Mouse (Mus musculus) thymus, postnatal 4 days (tissue): Measurements from ENCODE around the gene Gigyf1.

Source experiments
- DNase-seq: peaks from one replicate; pipeline ENCODE4 v3.0.0; 2021

Gene Gigyf1

DNA sequence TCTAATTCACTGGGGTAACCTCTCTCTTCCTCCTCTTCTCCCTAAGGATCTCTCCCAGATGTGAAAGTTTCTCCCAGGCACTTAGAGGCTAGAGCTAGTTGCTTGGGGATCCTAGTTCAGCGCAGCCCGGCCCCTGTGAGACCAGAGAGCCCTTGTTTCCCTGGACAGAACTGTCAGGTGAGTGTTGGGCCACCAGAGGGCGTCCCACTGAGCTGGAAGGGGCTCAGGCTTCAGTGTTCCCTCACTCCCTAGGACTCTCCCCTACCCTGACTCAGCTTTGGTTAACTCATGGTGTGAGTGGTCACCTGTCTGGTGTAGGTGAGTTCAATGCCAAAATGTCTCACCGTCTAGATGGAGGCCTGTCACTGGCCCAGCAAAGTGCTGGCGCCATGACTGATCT is at the start of gene Gigyf1:
Gigyf1 (plus strand) TSS at position 113 of the 400 bp plus-strand sequence.
- peak; percentile 64 for DNase-seq

DNA sequence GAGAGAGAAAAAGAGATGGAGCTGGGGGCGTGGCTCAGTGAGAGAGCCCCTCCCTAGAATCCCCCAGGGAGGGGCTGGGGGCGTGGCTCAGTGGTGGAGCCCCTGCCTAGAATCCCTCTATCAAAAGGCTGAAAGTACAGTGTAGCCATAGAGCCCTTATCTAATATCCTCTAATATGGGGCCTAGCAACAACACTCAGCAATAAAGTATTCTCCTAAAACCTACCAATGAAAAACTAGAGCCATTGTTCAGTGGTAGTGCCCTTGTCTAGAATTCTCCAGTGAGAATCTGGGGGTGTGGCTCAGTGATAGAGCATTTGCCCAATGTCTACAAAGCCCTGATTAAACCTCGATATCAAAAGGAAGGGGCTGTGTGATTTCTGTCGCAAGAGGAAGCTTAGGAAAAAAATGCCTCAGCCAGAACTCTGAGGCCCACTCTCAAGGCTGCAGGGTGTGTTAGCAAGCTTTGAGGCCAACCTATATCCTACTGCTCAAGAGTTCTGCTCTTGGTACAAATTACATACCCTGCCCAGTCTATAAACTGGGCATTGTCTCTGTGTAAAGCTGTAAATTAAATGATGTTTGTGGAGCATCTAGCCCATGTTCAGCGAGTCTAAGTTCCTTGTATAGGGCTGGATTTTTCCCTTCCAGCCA is 46.0 kb upstream of the Gigyf1 start:
- no peak for DNase-seq

DNA sequence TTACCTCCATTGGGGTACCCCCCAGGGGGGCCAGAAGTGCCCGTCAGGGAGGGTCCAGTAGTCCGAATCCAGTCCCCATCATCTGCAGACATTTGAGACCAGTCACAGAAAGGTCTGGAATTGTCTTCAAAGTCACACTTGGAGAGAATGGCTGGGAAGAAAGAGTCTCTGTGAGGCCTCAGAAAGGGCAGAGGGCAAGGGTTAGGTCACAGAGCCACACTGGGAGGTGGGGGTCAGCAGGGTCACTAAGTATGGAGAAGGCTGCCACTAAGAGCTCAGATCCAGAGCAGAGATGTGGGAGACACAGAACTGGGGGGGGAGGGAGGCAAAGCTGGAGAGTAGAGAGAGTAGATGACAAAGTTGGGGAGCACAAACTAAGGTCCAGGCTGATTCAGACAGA is 44.0 kb upstream of the Gigyf1 start:
- DNase-seq = no peak

DNA sequence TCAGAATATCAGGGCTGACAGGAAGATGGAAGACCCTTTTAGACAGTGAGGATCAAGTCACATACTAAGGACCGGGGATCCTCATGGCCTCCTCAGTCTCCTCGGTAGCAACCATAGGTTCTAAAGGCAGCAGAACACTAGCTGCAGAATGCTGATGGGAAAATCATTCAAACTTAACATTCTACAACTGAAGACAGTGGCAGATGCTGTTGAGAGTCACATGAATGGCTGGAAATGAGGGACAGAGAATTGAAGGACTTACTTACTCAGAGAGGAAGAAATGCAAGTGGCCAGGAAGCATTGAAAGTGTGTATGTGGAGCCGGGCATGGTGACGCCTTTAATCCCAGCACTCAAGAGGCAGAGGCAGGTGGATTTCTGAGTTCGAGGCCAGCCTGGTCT is 41.4 kb upstream of the Gigyf1 start, which contains the start of gene Zan:
Zan (minus strand) TSS at position 101 of the 400 bp plus-strand sequence.
- no peak for DNase-seq

DNA sequence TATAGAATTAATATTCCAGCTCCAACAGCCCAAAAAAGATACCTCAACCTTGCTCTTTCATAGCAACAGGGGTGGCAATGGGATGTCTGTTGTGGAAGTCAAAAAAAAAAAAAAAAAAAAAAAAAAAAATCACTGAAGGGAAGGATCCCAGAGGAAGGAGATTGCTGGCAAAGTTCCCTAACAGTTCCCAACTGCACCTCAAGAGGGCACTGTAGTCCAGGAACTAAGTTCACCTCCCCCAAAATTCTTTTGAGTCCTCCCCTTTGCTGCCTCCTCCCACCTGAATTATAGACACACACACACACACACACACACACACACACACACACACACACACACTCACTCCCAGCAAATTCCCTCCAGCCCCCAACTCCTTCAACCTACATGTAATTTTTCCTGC is 37.2 kb upstream of the Gigyf1 start:
- DNase-seq = peak; percentile 76

DNA sequence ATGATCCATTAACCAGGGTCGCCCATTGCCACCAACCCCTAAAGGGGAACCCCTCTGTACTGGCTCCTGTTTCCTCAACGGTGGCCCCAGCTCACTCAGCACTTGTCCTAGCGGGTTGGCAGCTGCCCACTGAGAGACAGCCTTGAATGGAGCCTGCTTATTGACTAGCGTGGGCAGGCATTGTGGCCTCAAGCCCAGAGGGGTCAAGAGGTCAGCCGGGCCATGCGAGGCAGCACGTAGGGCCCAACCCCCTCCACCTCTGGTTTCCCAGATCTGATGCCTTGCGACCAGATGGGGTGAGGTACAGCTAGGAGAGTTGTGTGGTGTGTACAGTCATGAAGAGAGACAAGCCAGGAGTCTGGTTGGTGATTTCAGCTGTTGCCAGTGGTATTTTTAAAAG is 36.5 kb upstream of the Gigyf1 start:
- no peak for DNase-seq

DNA sequence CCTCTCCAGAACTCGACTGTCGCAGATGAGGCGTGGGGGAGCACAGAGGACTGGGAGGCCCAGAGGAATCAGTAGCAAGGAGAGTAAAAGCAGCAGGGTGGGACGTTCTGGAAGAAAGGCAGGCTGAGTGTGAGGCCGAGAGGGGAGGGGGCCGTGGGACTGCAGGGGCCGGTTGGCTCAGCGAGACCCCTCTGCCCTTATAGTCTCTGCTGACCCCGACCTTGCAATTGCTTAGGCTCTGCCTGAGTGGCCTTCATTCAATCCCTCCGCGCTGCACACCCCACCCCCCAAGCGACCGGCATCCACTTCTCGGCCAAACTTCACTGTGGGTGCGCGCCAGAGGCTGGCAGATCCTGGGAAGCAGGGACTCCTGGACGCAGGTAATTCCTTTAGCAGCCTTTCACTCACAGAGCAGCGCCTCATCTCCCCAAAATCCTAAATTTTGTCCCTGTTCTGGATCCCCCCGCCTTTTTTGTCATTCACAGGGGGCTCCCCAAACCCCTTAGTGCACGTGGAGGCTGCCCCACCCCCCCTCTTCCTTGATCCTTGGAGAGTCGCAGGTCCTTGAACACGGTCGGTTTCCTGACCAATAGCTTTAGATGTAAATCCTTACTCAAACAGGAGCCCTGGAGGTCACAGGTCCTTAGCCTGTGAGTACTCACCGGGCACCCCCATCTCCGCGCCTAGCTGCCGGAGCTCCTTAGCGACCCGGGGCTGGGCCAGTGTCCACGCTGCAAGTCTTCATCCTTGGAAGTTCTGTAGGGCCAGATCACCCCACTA is 33.1 kb upstream of the Gigyf1 start:
- DNase-seq = no peak

DNA sequence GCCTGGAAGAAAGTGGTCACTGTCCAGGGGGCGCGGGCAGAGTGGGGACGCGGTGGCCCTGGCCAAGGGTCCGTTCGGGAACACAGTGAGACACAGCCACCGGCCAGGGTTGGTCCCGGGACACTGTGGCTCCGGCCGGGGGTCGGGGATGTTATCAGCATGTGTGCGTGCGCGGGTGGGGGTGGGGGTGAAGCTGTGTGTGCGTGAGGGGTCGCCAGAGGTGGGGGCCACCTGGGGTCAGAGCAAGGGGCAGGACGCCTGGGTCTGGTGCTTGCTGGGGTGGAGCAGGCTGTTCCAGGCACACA is 32.5 kb upstream of the Gigyf1 start:
- no peak for DNase-seq

DNA sequence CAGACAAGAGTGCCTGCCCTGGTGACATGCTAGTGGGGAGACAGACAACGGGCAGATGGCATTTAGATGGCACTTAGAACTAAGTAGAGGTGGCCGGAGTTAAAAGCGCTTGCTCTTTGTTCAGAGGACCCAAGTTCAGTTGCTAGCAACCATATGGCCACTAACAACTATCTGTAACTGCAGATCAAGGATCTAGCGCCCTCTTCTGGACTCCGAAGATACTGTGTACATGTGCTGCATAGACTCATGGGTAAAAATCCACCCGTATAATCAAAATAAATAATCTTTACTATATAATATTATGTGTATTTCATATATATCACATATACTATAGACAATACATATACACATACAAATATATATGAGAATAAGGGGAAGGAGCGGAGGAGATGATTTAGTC is 30.7 kb upstream of the Gigyf1 start:
- DNase-seq = peak; percentile 32

DNA sequence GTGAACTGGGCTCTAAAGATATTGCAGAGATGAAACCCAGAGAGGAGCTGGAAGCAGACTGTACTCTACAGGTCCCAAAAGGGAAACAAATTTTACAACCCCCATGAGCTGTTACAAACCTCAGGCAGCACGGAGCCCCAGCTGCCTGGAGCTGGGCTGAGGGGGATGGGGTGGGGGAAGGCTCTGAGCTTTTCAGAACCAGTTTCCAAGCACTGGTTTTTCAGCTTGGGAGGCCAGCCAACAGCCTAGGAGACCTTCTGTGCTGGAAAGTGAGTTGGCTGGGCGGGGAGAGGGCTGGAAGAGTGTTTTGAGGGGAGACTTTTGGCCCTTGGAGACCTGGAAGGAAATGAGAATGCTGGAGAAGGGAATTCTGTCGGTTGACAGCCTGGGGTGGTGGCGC is 26.8 kb upstream of the Gigyf1 start:
- DNase-seq = no peak

DNA sequence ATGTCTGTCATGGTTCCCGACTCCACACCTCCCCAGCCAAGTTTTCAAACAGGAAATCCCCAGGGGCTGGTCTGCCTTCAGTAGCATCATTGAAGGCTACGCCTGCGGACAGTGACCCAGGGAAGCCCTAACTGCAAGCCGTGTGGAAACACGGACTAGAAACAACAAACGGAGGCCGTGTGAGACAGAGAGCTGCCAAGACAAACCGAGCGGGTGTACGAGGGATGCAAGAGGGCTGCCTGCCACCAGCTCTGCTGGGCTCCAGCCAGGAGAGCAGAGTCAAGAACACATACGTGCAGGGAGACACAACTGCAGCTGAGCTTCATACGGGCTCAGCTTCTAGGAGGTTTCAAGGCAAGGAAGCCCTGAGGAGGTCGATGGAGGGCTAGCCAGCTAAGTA is 24.5 kb upstream of the Gigyf1 start:
- DNase-seq = no peak

DNA sequence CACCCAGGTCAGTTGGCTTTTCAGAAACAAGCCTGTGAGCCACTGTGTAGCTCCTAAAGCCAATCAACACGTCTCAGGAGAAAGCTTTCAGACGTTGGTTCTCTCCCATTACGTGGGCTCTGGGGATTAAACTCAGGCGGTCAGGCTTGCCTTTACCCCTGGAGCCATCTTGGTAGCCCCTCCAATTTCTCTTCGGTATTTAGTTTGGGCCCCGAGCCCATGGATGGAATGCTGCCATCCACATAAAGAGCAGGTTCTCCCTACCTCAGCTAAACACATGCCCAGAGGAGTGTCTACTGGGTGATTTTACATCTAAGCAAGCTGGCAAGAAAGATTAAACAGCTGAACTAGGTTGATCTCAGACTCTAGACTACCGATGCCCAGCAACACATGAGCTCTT is 18.2 kb upstream of the Gigyf1 start:
- no peak for DNase-seq

DNA sequence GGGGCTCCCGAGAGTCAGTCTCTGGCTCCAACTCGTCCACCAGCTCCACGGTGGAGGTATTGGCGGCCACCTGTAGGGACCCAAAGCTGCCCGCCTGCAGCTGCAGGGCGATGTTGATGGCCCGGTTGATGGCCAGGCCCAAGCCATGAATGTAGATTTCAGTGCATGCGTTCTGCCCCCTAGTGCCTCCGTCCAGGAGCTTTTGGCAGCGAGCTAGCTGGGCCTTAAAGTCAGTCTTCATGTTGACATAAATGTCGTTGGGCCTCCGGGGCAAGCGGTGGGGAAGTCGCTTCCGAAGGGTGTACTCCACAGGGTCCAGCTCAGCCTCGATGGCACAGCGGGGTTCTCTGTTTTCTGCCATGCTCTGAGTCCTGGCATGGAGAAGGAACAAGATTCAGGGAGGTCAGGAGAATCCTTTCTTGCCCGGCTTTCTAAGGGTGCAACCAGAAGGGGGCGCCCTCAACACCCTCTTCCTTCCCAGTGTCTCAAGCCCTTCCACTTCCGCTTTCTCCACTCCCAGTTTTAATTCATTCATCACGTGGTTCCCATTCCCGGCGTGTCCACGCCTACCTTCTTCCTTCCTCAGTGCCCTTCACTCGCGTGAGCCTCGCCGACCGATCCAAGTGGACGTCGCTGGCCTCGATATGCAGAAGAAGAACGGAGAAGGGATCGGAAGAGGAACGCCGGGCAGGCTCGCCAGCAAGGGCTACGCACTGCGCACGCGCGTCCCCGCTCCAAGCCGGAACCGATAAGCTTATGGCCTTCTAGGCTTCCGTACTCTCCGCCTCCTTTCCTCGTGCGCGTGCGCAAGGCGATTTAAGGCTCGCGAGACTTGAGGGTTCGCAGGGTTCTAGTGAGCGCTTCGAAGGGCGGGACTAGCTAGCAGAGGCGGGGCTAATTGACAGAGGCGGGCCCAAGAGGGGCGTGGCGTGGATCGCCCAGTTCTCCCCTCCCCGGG is 16.4 kb upstream of the Gigyf1 start, which contains the start of gene Pop7:
Pop7 (minus strand) TSS at position 810 of the 958 bp plus-strand sequence.
- DNase-seq = peak; percentile 100

DNA sequence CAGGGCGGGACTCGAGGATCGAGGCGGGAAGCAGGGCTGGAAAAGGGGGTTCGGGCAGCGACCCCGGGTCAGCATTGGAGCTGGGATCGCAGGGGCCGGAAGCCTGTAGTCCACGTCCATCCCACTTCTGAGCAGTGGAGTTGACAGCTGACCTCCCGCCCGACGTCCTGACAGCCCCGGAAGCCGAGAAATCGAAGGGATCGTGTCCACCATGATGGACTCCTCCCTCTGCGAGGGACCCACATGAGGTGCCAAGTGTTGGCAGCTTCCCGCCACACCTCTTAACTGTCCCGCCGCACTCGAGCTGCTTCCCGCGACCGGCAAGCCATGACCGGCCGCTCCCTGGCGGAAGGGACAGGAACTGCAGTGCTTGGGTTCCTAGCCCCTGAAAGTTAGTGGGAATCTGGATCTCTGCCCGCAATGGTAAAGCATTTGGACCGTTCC is 15.7 kb upstream of the Gigyf1 start:
- peak; percentile 90 for DNase-seq

DNA sequence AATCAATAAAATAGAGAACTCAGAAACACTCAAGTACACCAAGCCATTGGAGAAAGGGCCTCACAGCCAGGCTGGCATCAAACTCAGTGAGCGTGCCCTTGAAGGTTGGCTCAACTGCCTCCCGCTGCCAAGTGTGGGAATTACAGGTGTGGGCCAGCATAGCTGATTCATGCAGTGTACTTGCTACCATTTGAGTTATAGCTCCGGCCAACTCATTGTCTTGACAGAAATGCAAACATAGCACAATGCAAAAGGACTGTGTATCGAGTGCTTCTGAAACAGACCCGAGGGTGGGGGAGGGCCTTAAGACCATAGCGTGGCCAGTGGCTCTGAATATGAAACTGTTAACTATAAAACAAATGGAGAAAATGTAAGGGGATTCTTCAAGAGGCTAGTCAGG is 14.3 kb upstream of the Gigyf1 start:
- peak; percentile 70 for DNase-seq

DNA sequence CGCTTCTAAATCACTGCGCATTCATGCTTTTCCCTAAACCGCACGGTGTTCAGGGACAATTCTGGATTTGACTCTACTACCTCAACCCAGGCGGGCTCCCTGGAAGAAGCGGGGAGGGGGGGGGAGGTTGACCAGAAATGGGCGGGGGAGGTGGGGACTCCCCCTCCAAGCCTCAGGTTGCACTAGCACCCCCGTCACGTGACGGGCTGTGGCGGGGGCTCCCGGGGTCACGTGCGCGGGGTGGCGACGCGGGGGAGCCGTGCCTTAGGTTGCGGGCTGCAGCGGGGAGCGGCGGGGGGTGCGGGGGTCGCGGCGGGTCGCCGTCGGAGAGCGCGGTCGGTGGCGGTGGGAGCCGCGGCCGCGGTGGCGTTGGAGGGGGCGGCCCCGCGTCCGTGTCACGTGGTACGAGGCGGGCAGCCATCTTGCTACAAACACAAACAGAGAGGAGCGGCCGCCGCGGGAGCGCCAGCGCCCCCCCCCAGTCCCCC is 8.3 kb upstream of the Gigyf1 start:
- DNase-seq = peak; percentile 84

DNA sequence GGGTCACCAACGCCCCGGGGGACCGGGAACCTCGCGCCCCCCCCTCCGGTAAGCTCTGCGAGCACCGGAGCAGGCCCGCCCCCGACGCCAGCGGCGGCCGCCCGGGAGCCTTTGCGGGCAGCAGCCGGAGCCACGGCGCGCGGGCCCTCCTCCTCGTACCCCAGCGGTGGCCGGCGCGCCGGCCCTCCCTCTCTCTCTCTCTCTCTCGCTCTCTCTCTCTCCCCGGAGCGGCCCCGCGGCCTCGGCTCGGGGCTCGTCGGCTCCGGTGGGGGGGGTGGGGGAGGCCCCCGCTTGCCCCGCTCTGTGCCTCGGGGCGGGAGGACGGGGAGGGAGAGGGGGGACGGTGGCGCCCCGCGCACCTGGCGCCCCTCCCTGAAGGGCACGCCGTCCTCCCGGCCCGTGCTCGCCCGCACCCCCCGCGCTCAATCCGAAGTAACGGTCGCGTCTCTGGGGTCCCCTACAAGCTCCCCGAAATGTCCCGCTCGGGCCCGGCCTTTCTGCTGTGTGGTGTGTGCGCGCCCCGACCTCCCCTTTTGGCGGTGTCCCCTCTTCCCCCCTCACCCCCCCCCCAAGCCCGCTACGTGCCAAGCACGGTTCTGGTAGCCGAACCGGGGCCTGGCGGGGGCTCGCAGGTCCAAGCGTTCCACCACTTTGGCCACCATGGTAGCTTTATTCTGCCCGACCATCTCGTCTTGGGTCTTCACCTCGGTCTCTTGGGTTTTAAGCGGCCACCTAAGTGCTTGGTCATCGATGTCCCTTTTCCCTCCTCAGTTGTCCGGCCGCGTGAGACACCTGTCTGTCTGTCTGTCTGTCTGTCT is 7.6 kb upstream of the Gigyf1 start:
- DNase-seq = peak; percentile 69

DNA sequence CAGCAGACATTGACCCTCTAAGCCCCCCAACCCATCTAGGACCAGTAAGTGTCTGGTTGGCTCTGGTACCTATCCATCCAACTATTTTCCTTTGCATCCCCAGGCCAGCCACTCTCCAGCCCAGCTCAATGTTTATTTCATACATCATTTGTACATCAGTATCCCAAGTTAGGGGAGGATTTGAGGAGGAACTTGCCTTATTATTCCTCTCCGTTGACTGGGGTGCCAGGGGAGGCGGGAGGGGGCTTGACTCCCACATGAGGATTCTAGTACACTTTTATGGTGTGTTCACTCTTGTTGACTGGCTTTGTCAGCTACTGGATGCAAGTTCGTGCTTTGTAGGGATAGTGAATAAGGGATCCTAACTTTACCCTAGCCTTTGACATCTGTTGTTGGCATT is 6.6 kb upstream of the Gigyf1 start:
- DNase-seq = peak; percentile 12

DNA sequence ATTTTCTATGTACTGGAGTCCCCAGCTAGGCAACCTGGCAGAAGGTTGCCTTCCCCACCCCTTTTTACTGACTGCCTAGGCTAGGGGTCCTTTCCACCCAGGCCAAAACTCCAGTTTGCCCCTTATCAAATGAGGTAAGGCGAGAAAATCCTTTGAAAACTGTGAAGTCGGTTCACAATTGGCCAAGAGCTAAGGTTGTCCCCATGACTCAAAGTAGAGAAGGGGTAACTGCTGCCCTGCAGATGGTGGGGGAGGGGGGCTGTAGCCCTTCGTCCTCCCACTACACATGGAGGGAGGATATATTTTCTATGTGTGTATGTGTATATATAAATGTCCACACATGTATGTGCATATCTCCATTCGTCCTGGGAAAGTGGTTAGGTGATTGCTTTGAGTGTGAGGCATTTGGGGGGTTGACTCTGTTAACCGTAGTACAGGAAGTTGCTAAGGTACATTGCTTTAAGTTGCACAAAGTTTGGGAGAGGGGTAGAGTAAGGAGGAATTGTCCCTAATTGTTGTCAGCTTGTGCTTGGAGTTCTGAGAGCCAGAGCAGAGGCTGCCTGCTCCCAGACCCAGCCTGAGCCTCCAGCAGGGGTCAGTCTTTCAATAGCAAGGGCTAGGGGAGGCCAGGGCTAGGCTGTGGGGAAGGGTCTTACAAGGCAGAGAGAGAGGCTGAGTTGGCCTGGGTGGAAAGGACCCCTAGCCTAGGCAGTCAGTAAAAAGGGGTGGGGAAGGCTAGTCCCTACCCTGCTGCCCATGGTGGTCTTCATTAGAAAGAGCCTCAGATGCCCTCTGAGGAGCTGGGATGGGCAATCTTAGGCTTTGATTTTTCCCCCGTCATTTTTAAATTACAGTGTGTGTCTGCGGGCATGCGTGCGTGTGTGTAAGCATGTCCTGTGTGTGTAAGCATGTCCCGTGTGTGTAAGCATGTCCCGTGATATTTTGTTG is 5.2 kb upstream of the Gigyf1 start:
- DNase-seq = peak; percentile 67

DNA sequence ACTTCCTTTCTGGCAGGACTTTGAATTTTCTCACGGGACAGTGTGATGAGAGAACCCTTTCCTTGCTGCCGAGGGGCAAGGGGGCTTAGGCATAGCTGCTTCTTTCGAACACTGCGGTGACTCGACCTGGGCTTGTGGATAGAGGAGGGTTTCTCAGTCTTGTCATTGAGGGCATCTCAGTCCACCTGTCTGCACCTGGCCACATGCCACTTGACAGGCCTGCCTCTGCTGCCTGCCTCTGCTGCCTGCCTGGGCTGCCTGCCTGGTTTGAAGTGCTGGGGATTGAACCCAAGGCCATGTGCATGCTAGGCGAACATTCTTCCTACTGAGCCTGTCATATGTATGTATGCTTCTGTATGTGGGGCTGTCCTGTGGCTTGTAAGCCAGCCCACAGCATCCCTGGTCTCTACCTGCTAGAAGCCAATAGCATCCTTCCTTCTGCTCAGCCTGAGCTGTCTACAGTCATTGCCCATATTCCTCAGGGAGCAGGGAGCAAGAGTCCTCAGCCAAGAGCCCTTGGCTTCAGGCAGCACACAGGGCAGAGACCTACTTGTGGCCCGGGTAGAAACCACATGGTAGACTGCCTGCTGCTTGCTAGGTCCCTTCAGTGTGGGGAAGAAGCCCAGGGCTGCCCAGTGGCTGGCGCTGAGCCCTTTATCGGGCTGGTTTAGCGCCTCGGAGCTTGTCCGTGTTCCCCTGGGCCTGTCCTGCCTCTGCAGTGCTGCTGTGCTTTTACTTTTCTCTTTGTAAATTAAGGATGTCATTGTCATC is 4.2 kb upstream of the Gigyf1 start:
- DNase-seq = peak; percentile 8
